Mouse (Mus musculus) adrenal gland, adult 8-10 months (tissue): ENCODE results near the gene St14. TPM values are rescaled to one million over a fixed set of nuclear protein-coding genes. Genes with fewer than 3 reads are reported as not detected.
"Not testable (repeated sequence)": the region's sequence is repeated elsewhere in the genome, so short reads cannot be mapped to it uniquely, and the experiment has no call there.

Experiments used
- DNase-seq: peaks from one replicate; pipeline ENCODE4 v3.0.0; 2022
- total RNA-seq, 4 experiments: library from RNA; stranded (reverse); gene quantifications; 2 replicates each; pipeline ENCODE4 v1.2.4; 2022

The St14 gene
- total RNA-seq: 1 to 10 TPM in 1 of 4 experiments, under 1 TPM in 3; 0.65 to 1.1 (median 0.84) TPM

DNA sequence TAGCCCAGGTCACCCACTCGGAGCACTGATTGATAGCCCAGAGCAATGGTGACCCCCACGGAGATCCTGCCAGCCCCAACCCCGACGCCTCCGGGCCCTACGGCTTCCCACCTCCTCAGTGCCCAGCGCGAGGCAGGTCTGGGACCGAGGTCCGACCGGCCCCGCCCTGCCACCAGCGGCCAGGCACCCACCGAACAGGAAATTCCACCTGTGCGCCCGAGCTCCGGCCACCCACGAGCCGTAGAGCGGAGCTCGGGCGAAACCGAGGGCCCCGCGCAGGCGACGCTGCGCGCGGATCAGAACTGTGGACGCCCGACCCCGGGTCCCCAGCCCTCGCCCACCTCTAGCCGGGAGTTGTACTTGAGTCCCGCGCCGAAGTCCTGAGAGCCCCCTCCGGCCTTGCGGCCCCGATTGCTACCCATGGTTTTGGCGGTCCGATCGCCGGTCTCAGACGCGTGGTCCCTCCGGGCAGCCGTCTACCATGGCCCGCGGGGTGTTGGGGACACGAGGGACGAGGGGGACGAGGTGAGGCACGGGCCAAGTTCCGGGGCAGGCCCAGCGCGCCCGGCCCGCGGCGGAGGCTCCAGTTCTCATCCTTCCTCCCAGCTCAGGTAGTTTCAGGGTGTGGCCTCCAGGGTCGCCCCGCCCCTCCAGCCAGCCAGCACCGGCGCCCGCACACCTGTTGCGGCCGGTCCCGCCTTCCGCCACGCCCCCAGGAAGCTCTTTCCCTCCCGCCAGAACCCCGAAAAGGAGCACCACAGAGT lies at the start of gene St14:
Gene St14 (minus strand): TSS at position 649 of the 764 bp plus-strand sequence.
- DNase-seq: no peak

DNA sequence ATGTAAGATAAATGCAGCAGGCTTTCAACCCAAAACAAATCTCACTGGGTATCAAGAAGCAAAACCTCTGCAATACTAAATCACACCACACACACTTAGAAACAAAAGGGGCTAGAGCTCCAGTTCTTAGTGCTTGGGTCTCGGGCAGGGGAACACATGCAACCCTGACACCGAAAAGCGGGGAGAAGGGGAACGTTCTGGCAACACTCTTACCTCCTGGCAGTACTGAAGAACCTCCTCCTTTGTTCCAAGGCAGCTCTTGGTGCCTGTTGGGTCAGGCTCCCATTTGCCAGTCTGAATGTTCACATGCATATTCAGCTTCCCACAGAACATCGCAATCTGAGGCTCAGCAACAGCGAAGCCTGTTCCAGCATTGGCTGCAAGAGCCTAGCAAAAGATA lies 46.0 kb upstream of the St14 start:
- DNase-seq: no peak

GRCm38 (mm10) chr9:31176379-31177130 lies 44.9 kb upstream of the St14 start:
- peak; percentile 96 for DNase-seq

DNA sequence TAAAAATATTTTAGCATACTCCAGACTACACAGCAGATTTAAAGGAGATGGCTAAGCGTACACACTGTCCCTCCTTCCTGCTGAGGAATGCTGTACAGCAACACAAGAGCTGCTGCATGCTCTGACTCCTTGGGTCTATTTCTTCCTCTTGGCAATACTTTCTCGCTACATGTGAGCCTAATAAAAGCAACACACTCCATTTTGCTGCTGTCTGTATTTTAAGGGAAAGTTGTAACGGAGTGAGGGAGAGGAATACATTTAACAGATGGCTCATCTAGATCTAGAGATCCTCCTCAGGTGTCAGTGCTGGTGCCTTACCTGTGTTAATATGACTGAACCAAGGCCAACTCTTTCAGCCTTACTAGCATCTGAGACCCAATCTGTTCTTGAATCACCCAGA lies 44.3 kb upstream of the St14 start:
- DNase-seq: no peak

DNA sequence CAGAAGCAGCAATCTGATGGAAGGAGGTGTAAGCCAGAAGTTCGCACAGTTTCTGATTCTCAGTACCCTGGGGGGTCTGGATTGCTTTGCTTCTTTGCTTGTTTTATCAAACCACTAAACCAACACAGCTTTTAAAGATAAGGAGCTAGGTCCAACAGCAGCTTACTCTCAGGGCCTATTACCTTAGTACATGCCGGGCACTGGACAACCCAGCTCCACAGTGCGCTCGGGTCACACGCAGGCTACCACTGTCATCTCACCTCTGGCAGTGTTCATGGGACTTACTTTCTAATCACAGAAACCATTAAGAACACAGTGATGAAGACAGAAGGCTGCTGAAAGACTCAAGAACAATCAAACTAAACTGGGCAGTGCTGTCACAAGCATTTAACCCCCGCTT lies 43.7 kb upstream of the St14 start:
- no peak for DNase-seq

DNA sequence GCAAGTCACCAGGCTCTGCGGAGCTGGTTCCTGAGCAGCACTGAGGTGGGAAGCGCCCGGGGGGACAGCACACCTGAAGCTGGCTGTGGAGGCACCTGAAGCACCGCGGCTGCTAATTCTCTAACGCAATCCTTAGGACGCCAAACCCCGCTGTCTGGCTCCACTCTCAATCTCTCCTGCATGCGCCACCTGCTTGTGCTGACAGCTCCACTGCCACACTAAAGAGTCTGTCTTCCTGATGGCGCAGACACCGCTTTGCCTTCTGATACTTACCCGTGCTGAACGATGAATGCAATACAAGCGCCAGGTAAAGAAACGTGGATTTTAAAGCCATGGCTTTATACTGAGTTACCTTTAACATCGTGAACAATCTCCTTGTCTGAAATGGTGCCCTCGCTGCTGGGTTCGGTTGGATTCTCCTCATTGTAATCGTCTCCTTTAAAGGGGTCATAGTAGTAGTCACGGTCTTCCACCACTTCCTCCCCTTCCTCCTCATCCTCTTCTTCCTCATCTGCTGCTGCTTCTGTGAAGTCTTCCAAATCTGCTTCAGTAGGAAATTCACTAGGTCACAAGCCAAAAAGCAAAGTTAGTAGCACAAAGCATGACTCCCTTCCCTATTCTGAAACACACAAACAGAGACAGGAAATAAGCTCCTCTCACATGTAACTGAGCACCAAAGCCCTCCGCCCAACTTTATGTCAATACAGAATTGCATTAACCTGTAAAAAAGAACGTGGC lies 36.9 kb upstream of the St14 start:
- no peak for DNase-seq

DNA sequence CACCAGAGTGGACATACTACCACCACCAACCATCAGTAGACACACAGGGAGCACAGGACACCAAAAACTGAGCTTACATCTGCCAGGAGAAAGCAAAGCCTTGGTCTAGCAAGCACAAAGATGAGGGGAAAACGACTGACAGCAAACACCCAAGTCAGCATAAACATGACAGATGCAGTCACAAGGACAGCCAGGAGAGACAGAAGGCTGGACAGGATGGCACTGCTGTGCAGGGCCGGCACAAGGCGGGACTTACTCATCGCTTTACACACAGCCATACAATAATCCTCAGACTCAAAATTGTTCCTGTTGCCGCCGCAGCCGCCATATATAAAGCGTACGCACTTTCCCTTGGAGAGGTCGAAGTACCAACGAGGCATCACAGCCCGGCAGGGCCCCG lies 35.7 kb upstream of the St14 start:
- DNase-seq: no peak

DNA sequence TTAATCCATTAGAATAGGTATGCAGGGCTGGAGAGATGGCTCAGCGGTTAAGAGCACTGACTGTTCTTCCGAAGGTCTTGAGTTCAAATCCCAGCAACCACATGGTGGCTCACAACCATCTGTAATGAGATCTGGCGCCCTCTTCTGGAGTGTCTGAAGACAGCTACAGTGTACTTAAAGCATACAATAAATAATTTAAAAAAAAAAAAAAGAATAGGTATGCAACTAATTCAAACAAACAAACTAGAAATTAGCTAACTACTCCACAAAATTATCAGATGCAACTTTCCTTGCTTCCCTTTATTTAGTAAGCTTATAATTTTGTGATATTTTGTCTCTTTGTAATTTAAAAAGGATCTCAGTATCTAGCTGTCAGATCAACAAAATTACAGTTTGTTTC lies 33.9 kb upstream of the St14 start:
- not testable (repeated sequence) for DNase-seq

DNA sequence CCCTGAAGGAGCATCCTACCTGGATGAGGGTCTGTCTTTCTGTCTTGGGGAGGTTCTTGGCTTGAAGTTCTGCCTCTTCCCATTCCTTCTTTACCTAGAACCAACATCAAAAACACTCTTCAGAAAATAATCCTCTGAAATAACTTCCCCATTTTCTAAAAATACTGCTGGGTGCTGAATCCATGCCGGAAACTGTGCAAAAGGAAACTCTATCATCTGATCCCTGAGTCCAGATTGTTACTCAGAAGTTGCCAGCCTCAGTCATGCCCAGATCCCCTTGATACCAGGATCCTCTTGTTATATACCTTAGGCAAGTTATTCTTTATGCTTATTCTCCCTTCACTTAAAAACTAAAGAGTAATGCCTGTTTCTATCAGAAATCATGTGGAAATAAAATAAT lies 31.7 kb upstream of the St14 start:
- no peak for DNase-seq

GRCm38 (mm10) chr9:31162911-31163310 lies 31.3 kb upstream of the St14 start:
- DNase-seq: no peak

DNA sequence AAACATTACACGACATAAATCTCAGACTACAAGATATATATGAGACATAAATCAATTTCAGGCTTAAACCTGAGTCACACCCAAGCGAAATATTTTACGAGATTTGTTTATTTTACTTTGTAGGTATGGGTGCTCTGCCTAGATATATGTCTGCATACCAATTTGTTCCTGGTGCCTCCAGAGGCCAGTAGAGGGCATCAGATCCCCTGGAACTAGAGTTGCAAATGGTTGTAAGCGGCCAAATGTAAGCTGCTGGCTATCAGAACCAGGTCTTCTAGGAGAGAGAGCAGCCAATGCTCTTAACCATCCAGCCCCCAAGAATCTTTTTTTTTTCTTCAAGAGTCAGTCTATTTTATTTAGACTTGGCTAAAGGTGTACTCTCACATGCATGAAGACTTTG lies 28.3 kb upstream of the St14 start:
- no peak for DNase-seq

DNA sequence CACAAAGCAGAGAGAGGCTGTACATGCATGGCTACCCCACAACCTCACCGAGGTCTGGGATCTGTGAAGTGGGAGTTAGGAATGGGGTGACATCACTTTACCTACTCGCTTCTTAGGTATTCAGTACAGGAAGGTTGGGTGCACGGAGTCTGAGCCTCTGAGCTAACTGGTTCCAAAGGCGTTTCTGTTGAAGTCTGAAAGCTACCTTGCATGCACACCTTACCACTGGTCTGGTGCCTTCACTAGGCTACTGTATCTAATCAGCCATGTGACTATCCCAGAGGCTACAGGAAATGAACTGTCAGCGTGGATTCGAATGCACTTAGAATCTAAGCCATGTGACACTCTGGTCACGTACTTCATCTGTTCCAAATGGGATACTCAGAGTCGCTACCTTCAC lies 24.9 kb upstream of the St14 start:
- DNase-seq: no peak

DNA sequence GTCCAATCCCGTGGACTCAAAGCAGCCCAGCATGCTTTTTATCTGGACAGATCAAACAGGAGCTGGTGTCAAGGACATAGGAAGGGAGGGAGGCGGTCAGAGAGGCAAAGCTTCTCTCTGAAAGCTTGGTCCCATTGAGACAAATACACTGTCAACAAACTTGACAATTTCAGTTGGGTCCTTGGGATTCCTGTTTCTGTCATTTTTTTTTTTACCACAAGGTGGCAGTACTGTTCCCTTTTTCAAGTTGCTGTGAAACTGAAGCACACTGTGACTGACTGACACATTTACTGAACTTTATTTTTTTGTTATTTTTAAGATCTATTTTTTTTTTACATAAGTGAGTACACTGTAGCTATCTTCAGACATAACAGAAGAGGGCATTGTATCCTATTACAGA lies 19.4 kb upstream of the St14 start:
- DNase-seq: no peak

GRCm38 (mm10) chr9:31148135-31148534 lies 16.5 kb upstream of the St14 start:
- DNase-seq: no peak

DNA sequence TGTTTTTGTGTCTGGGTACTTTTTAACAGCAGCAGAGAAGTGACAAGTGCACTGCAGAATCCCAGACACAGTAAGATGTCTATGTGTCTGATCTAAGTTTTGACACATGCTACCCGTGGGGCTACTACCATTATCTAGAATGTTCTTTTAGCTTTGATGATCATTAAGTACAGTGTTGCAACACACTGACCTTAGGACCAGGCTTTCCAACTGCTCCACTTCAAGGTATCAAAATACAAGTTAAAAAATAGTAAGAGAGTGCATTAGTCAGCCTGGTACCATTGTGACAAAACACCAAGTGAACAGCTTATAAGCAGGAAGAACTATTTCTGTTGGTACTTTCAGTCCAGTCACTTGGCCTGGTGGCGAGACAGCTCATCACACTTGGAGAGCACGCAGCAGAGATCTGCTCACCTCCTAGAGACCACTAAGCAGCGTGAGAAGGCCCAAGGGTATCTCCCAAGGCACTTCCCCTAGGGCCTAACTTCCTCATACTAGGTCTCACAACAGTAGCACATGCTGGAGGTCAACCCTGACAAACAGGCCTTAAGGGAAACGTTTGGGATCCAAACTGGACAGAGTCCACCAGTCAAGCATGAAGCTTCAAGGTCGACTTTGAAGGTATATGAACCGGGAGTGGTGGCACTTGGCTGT lies 13.7 kb upstream of the St14 start:
- no peak for DNase-seq

DNA sequence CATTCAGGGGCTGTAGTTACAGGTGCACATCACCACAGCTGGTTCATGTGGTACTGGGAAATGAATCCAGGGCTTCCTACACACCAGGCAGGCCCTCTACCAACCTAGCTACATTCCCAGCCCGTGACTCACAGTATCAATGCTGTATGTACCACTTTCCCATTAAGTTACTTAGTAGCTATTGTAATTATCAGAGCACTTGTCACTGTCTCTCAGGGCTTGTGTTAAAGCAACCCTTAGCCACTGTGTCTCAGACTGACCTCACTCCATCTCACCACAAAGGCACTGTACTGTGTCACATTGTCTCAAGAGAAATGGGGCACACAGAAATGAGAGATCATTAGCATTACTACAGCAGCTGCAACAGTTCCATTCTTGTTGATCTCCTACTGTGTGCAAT lies 11.3 kb upstream of the St14 start:
- no peak for DNase-seq

DNA sequence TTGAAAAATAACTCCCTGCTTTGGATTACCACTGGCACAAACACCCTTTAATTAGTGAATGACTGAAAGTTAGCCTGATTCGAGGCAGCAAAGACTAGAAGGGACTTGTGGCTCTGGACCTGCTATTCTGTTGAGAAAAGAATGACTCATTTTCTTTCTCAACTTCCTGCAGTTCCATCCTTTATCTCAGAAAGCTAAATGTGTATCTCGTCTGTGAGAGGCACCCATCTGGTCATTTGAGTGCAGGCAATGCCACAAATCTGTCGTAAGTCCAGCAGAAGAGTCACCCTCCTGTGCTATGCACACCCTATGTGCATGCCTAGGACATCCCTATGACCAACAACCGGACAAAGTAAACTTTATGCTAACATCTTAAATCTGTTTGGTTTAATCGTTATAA lies 1.5 kb upstream of the St14 start:
- DNase-seq: no peak

- DNase-seq: no peak
Observed at GRCm38 (mm10) chr9:31130357-31131204, 1.1 kb downstream of the St14 start.

DNA sequence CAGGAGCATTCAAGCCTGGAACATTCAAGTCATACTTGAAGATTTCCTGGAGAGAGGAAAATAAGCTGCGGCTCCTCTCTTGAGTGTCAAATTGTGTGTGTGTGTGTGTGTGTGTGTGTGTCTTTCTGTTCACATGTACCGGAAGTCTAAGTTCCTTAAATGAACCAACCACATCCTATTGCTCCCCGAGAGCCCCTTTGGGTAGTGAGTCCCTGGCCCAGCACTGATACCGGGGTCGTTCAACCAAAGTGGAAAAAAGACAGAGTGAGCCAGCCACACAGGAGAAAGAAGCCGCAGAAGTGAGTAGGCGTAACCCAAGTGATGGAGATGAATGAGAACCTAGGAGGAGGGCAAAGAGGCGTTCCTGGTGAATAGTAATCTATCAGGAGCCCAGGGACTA lies 1.7 kb downstream of the St14 start:
- no peak for DNase-seq

GRCm38 (mm10) chr9:31127876-31128465 lies 3.7 kb downstream of the St14 start:
- no peak for DNase-seq

DNA sequence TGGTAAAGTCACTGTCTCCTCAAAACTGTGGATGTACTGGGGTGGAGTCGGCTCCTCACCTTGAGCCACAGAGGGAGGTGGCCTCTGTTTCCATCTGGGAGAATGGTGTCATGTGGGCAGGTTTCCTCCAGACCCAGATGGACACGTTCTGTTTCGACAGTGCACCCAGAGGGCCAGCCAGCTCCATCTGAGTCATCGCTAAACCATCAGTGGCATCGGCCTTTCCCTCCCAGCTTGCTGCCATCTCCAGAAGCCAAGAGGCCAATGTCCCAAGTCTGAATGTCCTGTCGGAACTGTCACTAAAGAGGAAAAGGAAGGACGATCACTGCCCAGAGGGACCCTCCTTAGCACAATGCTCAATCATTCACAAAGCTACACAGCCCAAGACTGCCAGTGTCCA lies 5.6 kb downstream of the St14 start:
- DNase-seq: no peak
